Mouse (Mus musculus) stomach, postnatal 0 days (tissue): ENCODE results near the gene Zfp428. TPM values are rescaled to one million over a fixed set of nuclear protein-coding genes. Genes with fewer than 3 reads are reported as not detected.
A peak's percentile ranks its signal among the peaks of the same experiment; 100 is the strongest.
"Not testable (repeated sequence)": the region's sequence is repeated elsewhere in the genome, so short reads cannot be mapped to it uniquely, and the experiment has no call there.

Experiments used
- ATAC-seq: fragments of 200-750 bp; cut with Nextera tagmentation; 2 replicates; pipeline ENCODE4 v1.8.0; 2017; ENCODE audit not compliant: low FRiP score, low TSS enrichment
- DNase-seq: peaks from one replicate; pipeline ENCODE4 v3.0.0-alpha.2; 2016; ENCODE audit warnings: low spot score
- H3K27ac ChIP-seq: fragments of 300-500 bp; sonication (generic); replicated peaks from 2 replicates; pipeline ENCODE4 v1.5.1; 2014; ENCODE audit warnings: mild to moderate bottlenecking, control low read depth
- H3K27me3 ChIP-seq: fragments of 300-500 bp; sonication (generic); 2 replicates; pipeline ENCODE4 v1.6.1; 2014; ENCODE audit warnings: low read length; ENCODE audit not compliant: control insufficient read depth, insufficient read depth
- H3K36me3 ChIP-seq: fragments of 300-500 bp; sonication (generic); 2 replicates; pipeline ENCODE4 v1.6.1; 2014; ENCODE audit warnings: low read length, mixed read lengths; ENCODE audit not compliant: control insufficient read depth, insufficient read depth
- H3K4me1 ChIP-seq: fragments of 300-500 bp; sonication (generic); replicated peaks from 2 replicates; pipeline ENCODE4 v1.6.1; 2014; ENCODE audit warnings: antibody characterized with exemption; ENCODE audit not compliant: control insufficient read depth, insufficient read depth
- H3K4me2 ChIP-seq: fragments of 300-500 bp; sonication (generic); replicated peaks from 2 replicates; pipeline ENCODE4 v1.6.1; 2014; ENCODE audit warnings: low read depth, mild to moderate bottlenecking, control low read depth, moderate library complexity
- H3K4me3 ChIP-seq: fragments of 300-500 bp; sonication (generic); 2 replicates; pipeline ENCODE4 v1.5.1; 2014; ENCODE audit warnings: low read depth, low read length, control low read depth
- H3K9ac ChIP-seq: fragments of 300-500 bp; sonication (generic); 2 replicates; pipeline ENCODE4 v1.6.1; 2014; ENCODE audit warnings: mild to moderate bottlenecking, low read length, control low read depth, mixed read lengths
- H3K9me3 ChIP-seq: fragments of 300-500 bp; sonication (generic); 2 replicates; pipeline ENCODE4 v1.6.1; 2016; ENCODE audit warnings: low read length; ENCODE audit not compliant: control insufficient read depth
- CTCF ChIP-seq: IDR thresholded peaks from 2 replicates; pipeline ENCODE4 v1.5.1; 2016; ENCODE audit warnings: antibody characterized with exemption, low read depth, mild to moderate bottlenecking, moderate library complexity
- EP300 ChIP-seq: optimal IDR thresholded peaks from 2 replicates; pipeline ENCODE3; 2016; ENCODE audit warnings: antibody characterized with exemption
- WGBS: fragments of 180-500 bp; shearing (Covaris S2); extraction: QIAGEN DNeasy Blood & Tissue Kit; methylation state at CpG from one replicate; pipeline ENCODE4 v1.1.7; 2014; 5-methylcytosine and 5-hydroxymethylcytosine counted together
- polyA plus RNA-seq: library from polyadenylated mRNA; unstranded; fragments of >200 nt; fragmentation: Nextera tagmentation; extraction: Ambion mirVana; gene quantifications from 2 replicates; pipeline ENCODE4 v1.2.1, GENCODE M21; 2015

Gene Zfp428
- polyA plus RNA-seq, 1 experiment from 2014 or later = 13.6 TPM

DNA sequence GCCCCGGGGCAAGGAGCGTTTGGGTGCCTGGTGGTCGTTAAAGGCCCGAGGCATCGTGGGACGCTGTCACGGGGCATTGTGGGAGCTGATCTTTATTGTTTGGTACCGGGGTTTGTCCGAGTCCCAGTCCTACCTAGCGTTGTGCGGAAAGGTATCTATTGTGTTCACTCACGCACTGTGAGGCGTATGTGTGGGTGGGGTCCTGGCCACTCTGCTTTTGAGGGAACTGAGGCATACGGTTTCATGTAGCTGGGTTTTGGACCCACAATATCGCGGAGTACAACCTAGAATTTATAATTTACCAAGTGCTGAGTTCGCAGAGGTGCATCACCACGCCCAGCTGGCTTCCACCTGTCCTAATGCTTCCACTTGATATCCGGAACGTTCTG lies 914 bp downstream of the Zfp428 start:
- Histone ChIP-seq H3K4me3 (peak overlapping the region; percentile 68), H3K9me3 (no peaks in the 10 kb centered on the region), H3K27me3 (no peaks in the 10 kb centered on the region), H3K9ac (peak overlapping the region; percentile 95), H3K27ac (peak overlapping the region; percentile 98), H3K4me2 (peak overlapping the region; percentile 91), H3K36me3 (no peaks in the 10 kb centered on the region), H3K4me1 (no peaks in the 10 kb centered on the region)
- DNase-seq (no peak), ATAC-seq (no peak; the same call in 1 of the 2 replicates)
- WGBS = 1% methylated on average over 20 of the region's 20 CpGs
- TF ChIP-seq EP300 = no peak
- TF ChIP-seq CTCF = no peak

DNA sequence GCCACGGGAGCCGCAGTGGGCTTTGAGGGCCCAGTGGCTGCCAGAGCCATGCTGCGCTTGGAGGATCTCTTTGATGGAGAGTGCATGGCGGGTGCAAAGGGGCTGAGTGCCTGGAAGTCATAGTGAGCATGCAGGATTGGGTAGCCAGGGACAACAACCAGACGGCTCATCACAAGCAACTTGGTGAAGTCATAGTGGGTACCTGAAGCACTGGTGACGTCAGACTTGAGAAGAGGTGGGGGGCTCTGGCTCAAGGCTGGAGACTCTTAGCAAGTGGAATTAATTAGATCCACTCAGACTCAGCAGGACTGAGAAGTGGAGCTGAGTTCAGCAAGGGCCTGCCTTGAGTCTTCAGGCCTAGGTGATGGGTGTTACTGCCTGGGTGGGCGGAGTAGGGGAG lies 5.5 kb downstream of the Zfp428 start, which contains the start of gene AC161166.1:
Gene AC161166.1, minus strand, starts transcription at position 101 of the 400 bp plus-strand sequence.
- DNase-seq (no peak), ATAC-seq (no peak)
- H3K27ac ChIP-seq = no peak within 1 kb of the TSS
- no peaks in the 10 kb centered on the region for H3K36me3 ChIP-seq
- H3K4me3 ChIP-seq = no peak within 1 kb of the TSS
- TF ChIP-seq EP300 = no peak
- TF ChIP-seq CTCF = no peak
- WGBS = 87% methylated on average over 7 of the region's 7 CpGs
- H3K9ac ChIP-seq = no peak within 1 kb of the TSS
- no peaks in the 10 kb centered on the region for H3K4me1 ChIP-seq
- no peaks in the 10 kb centered on the region for H3K27me3 ChIP-seq
- no peaks in the 10 kb centered on the region for H3K9me3 ChIP-seq
- H3K4me2 ChIP-seq = no peak within 1 kb of the TSS

DNA sequence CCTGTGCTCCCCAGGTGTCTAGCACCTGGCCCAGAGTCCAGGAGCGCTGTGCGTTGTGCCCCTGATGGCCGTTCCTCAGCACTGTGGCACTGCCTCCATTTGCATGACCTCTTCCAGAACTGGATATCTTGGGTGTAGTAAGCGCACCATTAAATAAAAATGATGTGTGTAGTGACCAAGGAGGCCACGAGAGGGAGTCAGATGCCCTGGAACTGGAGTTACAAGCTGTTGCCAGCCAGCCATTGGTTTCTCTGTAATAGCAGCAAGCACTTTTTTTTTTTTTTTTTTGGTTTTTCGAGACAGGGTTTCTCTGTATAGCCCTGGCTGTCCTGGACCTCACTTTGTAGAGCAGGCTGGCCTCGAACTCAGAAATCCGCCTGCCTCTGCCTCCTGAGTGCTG lies 9.5 kb downstream of the Zfp428 start:
- 77% methylated on average over 8 of the region's 8 CpGs for WGBS
- not testable (repeated sequence) for DNase-seq, H3K27ac ChIP-seq, H3K27me3 ChIP-seq, H3K9ac ChIP-seq, H3K9me3 ChIP-seq, H3K4me2 ChIP-seq, H3K4me3 ChIP-seq, ATAC-seq, H3K4me1 ChIP-seq, H3K36me3 ChIP-seq
- peak; percentile 48 for TF ChIP-seq CTCF

DNA sequence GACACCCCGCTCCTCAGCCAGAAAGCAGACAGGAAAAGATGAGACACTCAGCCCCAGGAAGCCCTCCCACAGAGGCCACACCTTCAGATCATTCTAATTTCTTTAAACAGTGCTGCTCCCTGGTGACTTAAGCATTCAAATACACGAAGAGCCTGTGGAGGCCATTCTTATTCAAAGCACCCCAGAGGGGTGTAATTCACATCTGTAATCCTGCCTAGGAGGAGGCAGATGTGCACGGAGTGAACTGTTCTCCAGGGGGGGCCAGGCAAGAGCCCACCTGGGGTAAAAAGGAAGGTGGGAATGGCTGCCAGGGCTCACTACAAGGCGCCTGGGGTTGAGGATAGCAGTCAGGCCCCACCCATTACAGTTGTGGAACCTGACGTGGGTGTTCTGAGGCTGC lies 10.3 kb downstream of the Zfp428 start:
- Histone ChIP-seq H3K27me3 (no peaks in the 10 kb centered on the region), H3K36me3 (no peaks in the 10 kb centered on the region), H3K4me1 (no peaks in the 10 kb centered on the region), H3K4me2 (no peak overlapping the region), H3K9ac (no peak overlapping the region), H3K9me3 (no peaks in the 10 kb centered on the region), H3K4me3 (no peak overlapping the region), H3K27ac (no peak overlapping the region)
- ATAC-seq = no peak
- DNase-seq = no peak
- WGBS = 51% methylated on average over 5 of the region's 5 CpGs
- TF ChIP-seq CTCF (no peak), EP300 (no peak)

DNA sequence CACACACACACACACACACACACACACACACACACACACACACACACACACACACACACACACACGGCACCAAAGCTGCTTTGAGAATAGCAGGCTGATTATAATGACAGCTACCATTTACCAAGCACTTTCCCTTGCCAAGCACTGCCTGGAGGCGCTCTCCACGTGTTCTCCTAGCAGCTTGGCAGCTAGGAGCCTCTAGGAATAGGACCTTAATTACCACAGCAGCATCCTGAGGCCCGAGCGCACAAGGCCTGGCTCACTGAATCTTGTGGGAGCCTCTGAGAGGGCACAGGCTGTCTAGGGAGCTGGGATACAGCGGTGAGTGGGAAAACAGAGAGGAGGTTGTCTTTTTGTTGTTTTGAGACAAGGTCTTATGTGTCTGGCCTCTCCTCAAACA lies 10.8 kb downstream of the Zfp428 start:
- ATAC-seq = no peak
- no peak overlapping the region for H3K4me2 ChIP-seq
- H3K9me3 ChIP-seq = no peaks in the 10 kb centered on the region
- H3K9ac ChIP-seq = no peak overlapping the region
- DNase-seq = no peak
- H3K27ac ChIP-seq = no peak overlapping the region
- H3K4me1 ChIP-seq = no peaks in the 10 kb centered on the region
- H3K27me3 ChIP-seq = no peaks in the 10 kb centered on the region
- TF ChIP-seq EP300 (no peak), CTCF (no peak)
- H3K4me3 ChIP-seq = no peak overlapping the region
- WGBS = 64% methylated on average over 6 of the region's 6 CpGs
- no peaks in the 10 kb centered on the region for H3K36me3 ChIP-seq

GRCm38 (mm10) chr7:24519130-24519529 lies 12.3 kb downstream of the Zfp428 start:
- Histone ChIP-seq H3K27me3 (no peaks in the 10 kb centered on the region), H3K36me3 (no peaks in the 10 kb centered on the region), H3K9me3 (no peaks in the 10 kb centered on the region), H3K27ac (no peak overlapping the region), H3K4me3 (no peak overlapping the region), H3K9ac (no peak overlapping the region), H3K4me2 (no peak overlapping the region), H3K4me1 (no peaks in the 10 kb centered on the region)
- 65% methylated on average over 3 of the region's 3 CpGs for WGBS
- TF ChIP-seq CTCF (no peak), EP300 (no peak)
- ATAC-seq (no peak), DNase-seq (no peak)

DNA sequence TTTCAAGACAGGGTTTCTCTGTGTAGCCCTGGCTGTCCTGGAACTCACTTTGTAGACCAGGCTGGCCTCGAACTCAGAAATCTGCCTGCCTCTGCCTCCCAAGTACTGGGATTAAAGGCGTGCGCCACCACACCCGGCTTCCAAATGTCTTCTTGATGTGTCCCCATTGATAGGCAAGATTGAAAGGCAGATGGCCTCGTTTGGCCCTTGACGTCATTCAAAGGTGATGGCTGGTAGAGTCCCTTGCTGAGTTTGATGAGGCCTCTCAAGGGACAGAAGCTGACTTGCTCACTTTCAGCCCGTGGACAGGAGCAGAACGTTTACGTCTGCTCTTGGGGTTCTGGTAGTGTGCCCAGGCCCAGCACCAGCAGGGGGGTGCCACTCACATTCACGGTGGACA lies 13.2 kb downstream of the Zfp428 start:
- H3K4me3 ChIP-seq, H3K9me3 ChIP-seq, ATAC-seq, H3K4me2 ChIP-seq, H3K27ac ChIP-seq, H3K4me1 ChIP-seq, H3K27me3 ChIP-seq, H3K36me3 ChIP-seq, DNase-seq, H3K9ac ChIP-seq: not testable (repeated sequence)
- WGBS = 84% methylated on average over 9 of the region's 10 CpGs
